20 mouse cellular contexts compared by ENCODE assay signal in the genomic region with DNA sequence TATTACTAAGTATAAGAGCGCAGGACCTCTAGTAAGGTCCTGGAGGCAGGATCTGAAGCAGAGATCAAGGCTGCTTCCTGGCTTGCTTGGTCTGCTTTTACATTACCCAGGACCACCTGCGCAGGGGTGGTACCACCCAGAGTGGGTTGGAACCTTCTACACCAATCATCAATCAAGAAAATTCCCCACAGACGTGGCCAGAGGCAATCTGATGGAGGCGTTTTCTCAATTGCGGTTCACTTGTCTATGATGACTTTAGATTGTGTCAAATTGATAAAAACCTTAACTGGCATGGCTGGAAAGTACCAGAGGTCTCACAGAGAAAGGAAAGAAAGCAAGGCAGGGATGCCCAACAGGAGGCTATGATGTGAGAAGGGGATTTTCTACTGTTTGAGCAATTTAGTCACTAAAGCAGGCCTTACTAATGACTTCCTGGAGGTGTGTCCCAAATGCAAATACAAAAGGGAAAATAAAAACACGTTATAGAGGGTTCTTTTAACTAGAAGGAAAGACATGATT. TPM values are rescaled to one million over a fixed set of nuclear protein-coding genes. Genes with fewer than 3 reads are reported as not detected.
"Had no signal": no experiment of that assay in that cellular context is flagged by ENCODE, and none has a peak within 500 bp of the region (broad histone marks: within the 10 kb centered on the region; RNA-seq: fewer than 3 reads in every experiment).

No protein-coding gene starts in this region.

- DNase-seq: kidney, adult 8-10 months; kidney, postnatal 10 days; kidney, postnatal 36 days; liver; lung, adult 18-20 months; lung, postnatal 14 days; lung, postnatal 4 days; retina, postnatal 1 day; thymus, adult 18-20 months; thymus, postnatal 36 days had no signal

- H3K4me1 ChIP-seq: liver, embryonic 12.5 days had no signal

- H3K4me2 ChIP-seq: kidney, embryonic 15.5 days; limb, embryonic 13.5 days; liver, embryonic 12.5 days; liver, embryonic 15.5 days; midbrain, embryonic 11.5 days; midbrain, embryonic 15.5 days; neural tube, embryonic 13.5 days had no signal

- H3K36me3 ChIP-seq: kidney, embryonic 15.5 days; limb, embryonic 10.5 days; limb, embryonic 13.5 days; liver, embryonic 12.5 days; liver, embryonic 15.5 days; midbrain, embryonic 15.5 days; neural tube, embryonic 13.5 days had no signal

- H3K4me3 ChIP-seq: kidney, embryonic 15.5 days; limb, embryonic 10.5 days; limb, embryonic 13.5 days; liver, embryonic 12.5 days; liver, embryonic 15.5 days; midbrain, embryonic 15.5 days; neural tube, embryonic 13.5 days had no signal

- H3K9me3 ChIP-seq: kidney, embryonic 15.5 days; limb, embryonic 10.5 days; limb, embryonic 13.5 days; liver, embryonic 12.5 days; liver, embryonic 15.5 days; midbrain, embryonic 15.5 days; neural tube, embryonic 13.5 days had no signal

- ATAC-seq: liver, embryonic 12.5 days; midbrain, embryonic 15.5 days had no signal

- H3K9ac ChIP-seq: kidney, embryonic 15.5 days; limb, embryonic 13.5 days; liver, embryonic 12.5 days; liver, embryonic 15.5 days; midbrain, embryonic 15.5 days; neural tube, embryonic 13.5 days had no signal

- H3K27ac ChIP-seq: kidney, embryonic 15.5 days; limb, embryonic 10.5 days; limb, embryonic 13.5 days; liver, embryonic 12.5 days; liver, embryonic 15.5 days; midbrain, embryonic 15.5 days; neural tube, embryonic 13.5 days had no signal

RNA-seq across cellular contexts. Expression of a gene that starts 3.4 kb away (rescaled TPM):
- total RNA-seq: megakaryocyte-erythroid progenitor cell, adult 5-6 weeks; neutrophil, adult 5-6 weeks had no signal
